Mouse (Mus musculus) heart, adult 2 months (tissue): ENCODE data around the gene Ppp1r8.

Experiments
- CTCF ChIP-seq: fragments of 200-600 bp; IDR thresholded peaks from 2 replicates; pipeline ENCODE4 v1.8.1; 2022; ENCODE audit warnings: antibody characterized with exemption, mild to moderate bottlenecking, moderate library complexity
- POLR2A ChIP-seq: fragments of 200-500 bp; IDR thresholded peaks from 2 replicates; pipeline ENCODE4 v1.6.1; 2011; ENCODE audit warnings: mild to moderate bottlenecking, low read depth, low read length, control low read depth; ENCODE audit not compliant: insufficient read depth

DNA sequence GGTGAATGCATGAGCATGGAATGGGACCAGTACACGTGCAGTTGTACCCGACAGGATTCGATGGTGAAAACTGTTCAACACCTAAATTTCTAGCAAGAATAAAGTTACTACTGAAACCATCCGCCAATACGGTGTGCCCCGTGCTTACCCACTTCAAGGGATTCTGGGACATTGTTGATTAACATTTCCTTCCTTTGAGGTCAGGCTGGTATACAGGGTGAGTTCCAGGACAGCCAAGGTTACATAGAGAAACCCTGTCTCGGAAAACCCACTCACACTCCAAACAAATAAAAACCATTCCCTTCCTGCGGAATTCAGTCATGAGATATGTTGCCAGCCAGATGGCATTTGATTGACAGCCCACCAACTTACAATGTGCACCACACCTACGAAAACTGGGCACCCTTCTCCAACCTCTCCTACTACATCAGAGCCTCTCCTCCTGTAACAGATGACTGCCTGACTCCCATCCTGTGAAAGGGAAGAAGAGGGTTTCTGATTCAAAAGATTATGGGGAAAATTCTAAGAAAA lies 41.9 kb upstream of the Ppp1r8 start:
- no peak for TF ChIP-seq CTCF
- no peak for TF ChIP-seq POLR2A
